Mouse (Mus musculus) heart, postnatal 4 days (tissue): ENCODE measurements at regions not wholly inside any gene's neighbourhood (a gene's known extent, or its start where the extent isn't known, plus 50 kb on each side); places are given as distances from the start of the nearest gene placed in this dataset.

Experiments used
- DNase-seq: peaks from one replicate; pipeline ENCODE4 v3.0.0; 2021

DNA sequence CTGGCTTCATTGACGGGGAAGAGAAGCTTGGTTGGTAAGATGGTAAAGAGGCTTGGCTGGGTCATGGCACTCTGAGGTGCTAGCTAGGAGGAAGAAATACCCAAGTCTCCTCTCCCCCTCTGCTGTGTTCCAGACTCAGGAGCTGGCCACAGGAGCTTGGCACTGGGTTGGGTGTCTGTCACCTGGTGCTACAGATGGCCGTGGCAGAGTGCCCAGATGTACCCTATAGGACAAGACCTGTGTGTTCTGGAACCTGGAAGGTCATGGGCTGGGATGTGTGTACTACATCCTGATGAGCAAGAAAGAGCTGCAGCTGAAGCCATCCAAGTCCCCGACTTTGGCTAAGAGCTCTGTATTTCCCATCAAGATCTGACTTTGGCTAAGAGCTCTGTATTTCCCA lies 72.4 kb downstream of the Nupl2 start:
- DNase-seq, result no peak

DNA sequence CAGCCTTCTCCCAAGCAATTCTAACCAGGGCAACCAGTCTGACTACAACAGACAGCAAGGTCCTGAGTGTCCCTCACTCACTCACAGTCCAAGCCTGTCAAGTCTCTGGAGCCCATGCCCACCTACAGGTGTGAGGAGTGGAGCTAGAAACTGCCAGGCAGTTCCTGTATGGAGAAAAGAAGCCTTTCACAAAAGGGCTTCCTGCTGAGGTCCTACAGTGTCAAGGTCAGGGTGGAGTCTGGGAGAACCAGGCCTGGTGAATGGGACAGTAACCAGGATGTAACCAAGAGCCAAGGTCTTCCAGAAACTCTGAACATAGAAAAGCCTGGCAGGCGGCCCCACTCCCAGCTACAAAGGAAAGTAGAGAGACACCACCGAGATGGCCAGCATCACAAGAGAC lies 74.2 kb downstream of the Nupl2 start:
- DNase-seq, result no peak

DNA sequence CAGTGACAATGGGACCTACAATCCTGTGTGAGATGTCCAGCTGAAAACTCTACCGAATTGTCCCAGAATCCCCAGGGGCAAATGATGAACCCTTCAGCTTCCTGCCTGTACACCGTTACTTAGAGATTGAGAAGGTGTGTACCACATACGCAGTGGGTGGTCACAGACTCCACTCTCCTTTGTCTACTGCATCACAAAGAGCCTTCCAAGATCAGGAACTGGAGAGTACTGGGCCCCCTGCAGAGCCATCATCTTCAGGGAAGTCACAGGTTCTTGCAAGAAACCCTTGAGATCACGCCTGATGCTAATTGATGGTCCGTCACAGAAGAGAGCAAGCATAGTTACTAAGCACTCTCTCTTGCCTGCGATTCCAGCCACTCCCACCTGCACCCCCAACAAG lies 79.4 kb downstream of the Nupl2 start:
- no peak for DNase-seq

DNA sequence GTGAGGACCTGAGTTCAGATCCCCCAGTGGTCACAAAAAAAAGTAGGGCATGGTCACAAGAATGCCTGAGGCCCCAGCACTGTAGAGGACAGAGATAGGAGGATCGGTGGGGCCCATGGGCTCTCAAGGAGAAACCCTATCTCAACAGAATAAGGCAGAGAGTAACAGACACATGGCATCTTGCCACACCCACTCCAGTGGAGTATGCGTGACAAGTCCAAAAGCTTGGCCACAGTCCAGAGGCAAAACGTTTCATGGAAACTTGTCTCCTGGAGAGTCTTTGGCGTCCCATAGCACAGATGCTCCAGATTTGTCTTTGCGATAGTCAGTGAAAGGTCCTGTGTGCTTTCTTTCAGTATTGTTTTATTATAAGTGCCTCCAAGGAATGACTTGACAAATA lies 90.7 kb downstream of the Nupl2 start:
- DNase-seq, result peak; percentile 46

DNA sequence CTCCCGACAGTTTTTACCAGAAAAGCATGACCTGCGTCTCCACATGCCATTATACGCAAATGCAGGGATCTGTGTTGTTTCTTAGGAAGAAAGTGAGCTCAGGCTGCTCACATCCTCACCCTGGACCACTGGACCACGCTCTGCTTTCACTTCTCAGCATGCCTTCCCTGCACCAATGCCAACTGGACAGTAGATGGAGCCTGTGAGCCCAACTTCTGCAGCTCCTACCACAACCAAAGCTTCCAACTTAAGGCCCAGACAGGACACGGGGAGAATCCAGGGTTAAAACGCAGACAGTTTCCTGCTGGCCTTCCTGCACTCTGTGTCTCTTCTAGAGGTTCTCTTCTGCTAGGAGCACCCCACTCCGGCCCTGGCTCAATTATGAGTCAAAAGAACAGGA lies 90.3 kb downstream of the Kcnh2 start:
- DNase-seq, result peak; percentile 83

DNA sequence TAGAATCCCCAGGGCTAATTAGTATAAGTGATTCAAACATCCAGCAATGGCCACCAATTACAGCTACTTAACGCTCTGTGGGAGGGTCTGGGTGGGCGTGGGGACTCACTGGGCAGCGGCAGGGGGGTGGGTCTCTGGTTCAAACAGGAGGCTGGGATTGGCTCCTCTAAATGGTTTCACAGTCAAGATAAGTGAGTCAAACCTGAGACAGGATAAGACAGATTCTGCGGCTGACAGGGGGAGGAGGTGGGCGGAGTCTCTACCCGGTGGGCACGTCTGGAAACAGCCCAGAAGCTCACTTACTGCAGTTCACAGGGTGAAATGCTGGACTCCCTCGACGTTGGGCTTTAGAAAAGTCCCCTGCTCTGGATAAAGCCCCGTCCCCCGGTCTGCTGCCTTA lies 89.3 kb downstream of the Kcnh2 start:
- DNase-seq, result no peak

DNA sequence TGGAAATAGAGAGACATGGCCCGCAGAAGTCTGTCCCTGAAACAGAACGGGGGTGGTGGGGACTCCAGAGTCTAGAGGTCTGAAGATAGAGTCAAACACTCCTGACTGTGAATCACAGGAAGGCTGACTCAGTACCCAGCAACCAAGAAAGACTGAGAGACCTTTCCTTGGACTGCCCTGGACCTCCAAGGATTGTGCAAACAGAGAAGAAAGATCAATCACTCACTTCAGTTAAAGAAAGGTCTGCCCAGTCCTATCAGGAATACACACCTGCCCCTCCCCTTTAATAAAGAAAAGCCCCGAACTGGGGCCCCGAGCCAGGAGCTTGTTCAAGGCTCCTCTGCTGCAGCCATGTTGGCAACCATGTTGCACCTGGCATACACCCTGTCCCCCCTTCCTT lies 87.3 kb downstream of the Kcnh2 start:
- DNase-seq, result no peak

DNA sequence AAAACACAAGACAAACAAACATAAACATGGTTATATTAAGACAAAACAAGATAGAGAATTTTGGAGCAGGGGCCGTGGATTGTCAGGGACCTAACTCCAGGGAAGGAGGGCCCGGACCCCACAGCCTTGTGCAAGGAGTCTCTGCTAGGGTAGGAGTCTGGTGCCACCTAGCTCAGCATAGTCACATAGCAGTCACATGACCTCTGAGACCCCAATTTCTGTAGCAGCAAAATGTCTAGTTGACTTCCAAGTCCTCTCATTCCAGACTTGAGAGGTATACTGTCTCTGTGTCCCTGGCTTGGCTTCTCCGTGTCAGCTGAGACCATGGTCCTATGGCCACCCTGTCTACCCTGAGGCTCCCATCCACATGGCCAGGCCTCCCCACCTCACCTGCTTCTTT lies 86.0 kb downstream of the Kcnh2 start:
- no peak for DNase-seq

DNA sequence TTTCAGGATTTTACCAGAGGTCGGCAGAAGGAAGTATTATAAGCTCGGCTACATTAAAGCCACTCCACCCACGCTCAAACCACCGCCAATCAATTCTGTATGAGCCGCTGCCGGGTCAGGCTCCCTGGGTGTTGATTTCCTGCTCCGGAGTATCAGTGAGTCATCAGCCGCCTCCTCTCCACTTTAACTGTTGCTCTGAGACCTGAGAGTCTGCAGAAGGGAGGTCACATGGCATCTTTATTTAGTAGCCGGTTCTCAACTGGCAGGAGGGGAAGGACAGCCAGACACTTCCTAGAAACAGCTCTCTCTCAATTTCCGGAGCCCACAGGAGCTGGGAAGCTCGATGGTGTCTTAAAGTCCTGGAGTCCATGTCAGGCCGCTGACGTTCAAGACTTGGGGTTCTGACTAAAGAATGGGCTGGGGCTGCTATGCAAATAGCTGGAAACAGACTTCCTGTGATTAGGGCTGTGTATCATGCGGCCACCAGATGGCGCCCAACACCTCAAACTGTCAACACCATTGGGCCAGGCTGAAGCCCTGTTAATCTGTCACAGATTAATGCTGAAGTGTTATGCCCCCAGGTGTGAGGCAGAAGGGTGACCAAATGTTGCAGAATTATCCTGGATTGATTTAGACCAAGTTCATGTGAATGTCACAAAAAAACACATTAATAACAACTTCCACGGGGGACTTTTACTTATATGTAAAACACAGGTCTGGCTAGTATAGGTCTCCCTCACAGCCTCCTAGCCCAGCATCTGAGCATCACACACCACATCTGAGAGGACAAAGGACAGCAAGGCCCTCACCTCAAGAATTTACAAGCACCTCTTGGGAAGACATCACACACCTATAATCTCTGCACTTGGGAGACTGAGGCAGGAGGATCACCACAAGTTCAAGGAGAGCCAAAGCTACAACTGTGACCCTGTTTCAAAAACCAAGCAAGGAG lies 84.8 kb downstream of the Kcnh2 start:
- peak; percentile 88 for DNase-seq
